Mouse (Mus musculus): ENCODE results near the gene Negr1. TPM values are rescaled to one million over a fixed set of nuclear protein-coding genes. Genes with fewer than 3 reads are reported as not detected.

The Negr1 gene
- polyA plus RNA-seq, 1 experiment from 2014 or later: 5.3 TPM

GRCm38 (mm10) chr3:157193141-157193540 lies 631.5 kb downstream of the Negr1 start:
- WGBS: 81% methylated on average over 3 of the region's 3 CpGs
- Histone ChIP-seq H3K9me3 (replicated peaks; ENCODE audit: control insufficient read depth, low read length) (no peaks in the 10 kb centered on the region), H3K27ac (ENCODE audit: low read length) (no peak overlapping the region), H3K4me1 (ENCODE audit: control insufficient read depth, insufficient read depth, low read length) (peaks cover 4% of the 10 kb centered on the region; the same call in 1 of the 2 replicates), H3K36me3 (ENCODE audit: control insufficient read depth, insufficient read depth, low read length) (no peaks in the 10 kb centered on the region), H3K4me3 (replicated peaks; ENCODE audit: low read length) (no peak overlapping the region), H3K27me3 (ENCODE audit: control insufficient read depth, insufficient read depth, low read length) (no peaks in the 10 kb centered on the region), H3K4me2 (ENCODE audit: low read depth, low read length) (no peak overlapping the region), H3K9ac (ENCODE audit: low read length) (no peak overlapping the region)
- ATAC-seq (ENCODE audit: insufficient read depth, low FRiP score): no peak

DNA sequence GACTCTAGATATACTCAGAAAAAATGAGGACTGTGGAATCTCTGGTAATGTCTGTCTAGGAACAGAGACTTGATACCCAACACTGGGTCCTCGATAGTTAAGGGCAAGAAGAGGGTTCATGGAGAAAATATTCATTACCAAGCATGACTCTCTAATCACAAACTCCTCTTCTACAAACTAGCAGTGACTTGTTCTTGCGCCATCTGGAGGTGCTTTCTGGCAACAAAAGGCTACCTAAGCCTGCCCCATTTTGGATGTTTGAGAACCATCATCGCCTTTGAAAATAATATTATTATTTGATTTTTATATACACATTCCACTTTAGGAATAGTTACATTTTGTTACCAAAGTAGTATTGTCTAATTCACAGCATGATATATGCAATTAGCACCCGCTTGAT lies 637.1 kb downstream of the Negr1 start:
- no peak overlapping the region for H3K9ac ChIP-seq (ENCODE audit: low read length)
- WGBS: 82% methylated on average over 4 of the region's 4 CpGs

GRCm38 (mm10) chr3:157201726-157202125 lies 640.1 kb downstream of the Negr1 start:
- no peaks in the 10 kb centered on the region for H3K4me1 ChIP-seq (ENCODE audit: control insufficient read depth, insufficient read depth, low read length)
- no peak for ATAC-seq (ENCODE audit: insufficient read depth, low FRiP score)
- no peaks in the 10 kb centered on the region for H3K36me3 ChIP-seq (ENCODE audit: control insufficient read depth, insufficient read depth, low read length)
- no peak overlapping the region for H3K9ac ChIP-seq (ENCODE audit: low read length)
- H3K27ac ChIP-seq (ENCODE audit: low read length): no peak overlapping the region
- no peak overlapping the region for H3K4me2 ChIP-seq (ENCODE audit: low read depth, low read length)
- H3K9me3 ChIP-seq (replicated peaks; ENCODE audit: control insufficient read depth, low read length): no peaks in the 10 kb centered on the region
- H3K4me3 ChIP-seq (replicated peaks; ENCODE audit: low read length): no peak overlapping the region
- 91% methylated on average over 2 of the region's 2 CpGs for WGBS
- H3K27me3 ChIP-seq (ENCODE audit: control insufficient read depth, insufficient read depth, low read length): no peaks in the 10 kb centered on the region

More for the DNA sequence above, 637.1 kb downstream of the Negr1 start:
- no peaks in the 10 kb centered on the region for H3K27me3 ChIP-seq (ENCODE audit: control insufficient read depth, insufficient read depth, low read length)
- ATAC-seq (ENCODE audit: insufficient read depth, low FRiP score): no peak
- H3K36me3 ChIP-seq (ENCODE audit: control insufficient read depth, insufficient read depth, low read length): no peaks in the 10 kb centered on the region
- no peak overlapping the region for H3K27ac ChIP-seq (ENCODE audit: low read length)
- H3K4me2 ChIP-seq (ENCODE audit: low read depth, low read length): no peak overlapping the region
- no peaks in the 10 kb centered on the region for H3K9me3 ChIP-seq (replicated peaks; ENCODE audit: control insufficient read depth, low read length)
- no peaks in the 10 kb centered on the region for H3K4me1 ChIP-seq (ENCODE audit: control insufficient read depth, insufficient read depth, low read length)
- H3K4me3 ChIP-seq (replicated peaks; ENCODE audit: low read length): no peak overlapping the region

DNA sequence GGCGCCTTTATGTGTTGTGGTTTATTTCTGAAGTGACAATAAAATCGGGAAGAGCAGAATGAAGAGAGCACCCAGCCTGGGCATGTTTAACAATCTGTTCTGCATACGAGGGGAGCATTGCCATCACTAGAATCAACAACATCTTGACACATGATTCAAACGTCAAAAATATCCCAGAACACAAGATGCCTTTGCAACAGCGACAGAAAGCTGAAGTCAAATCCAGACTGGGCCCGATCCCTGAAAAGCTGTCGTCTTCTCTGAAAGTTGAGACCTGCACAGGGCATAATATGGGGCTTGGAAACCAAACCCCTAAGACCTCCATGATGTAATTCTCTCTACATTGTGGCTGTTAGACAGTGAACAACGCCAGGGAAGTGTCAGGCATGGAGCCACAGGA lies 642.0 kb downstream of the Negr1 start:
- Histone ChIP-seq H3K4me2 (ENCODE audit: low read depth, low read length) (no peak overlapping the region), H3K27ac (ENCODE audit: low read length) (no peak overlapping the region), H3K36me3 (ENCODE audit: control insufficient read depth, insufficient read depth, low read length) (no peaks in the 10 kb centered on the region), H3K4me3 (replicated peaks; ENCODE audit: low read length) (no peak overlapping the region), H3K9ac (ENCODE audit: low read length) (no peak overlapping the region), H3K4me1 (ENCODE audit: control insufficient read depth, insufficient read depth, low read length) (no peaks in the 10 kb centered on the region), H3K9me3 (replicated peaks; ENCODE audit: control insufficient read depth, low read length) (no peaks in the 10 kb centered on the region), H3K27me3 (ENCODE audit: control insufficient read depth, insufficient read depth, low read length) (no peaks in the 10 kb centered on the region)
- ATAC-seq (ENCODE audit: insufficient read depth, low FRiP score): no peak
- 84% methylated on average over 8 of the region's 8 CpGs for WGBS

DNA sequence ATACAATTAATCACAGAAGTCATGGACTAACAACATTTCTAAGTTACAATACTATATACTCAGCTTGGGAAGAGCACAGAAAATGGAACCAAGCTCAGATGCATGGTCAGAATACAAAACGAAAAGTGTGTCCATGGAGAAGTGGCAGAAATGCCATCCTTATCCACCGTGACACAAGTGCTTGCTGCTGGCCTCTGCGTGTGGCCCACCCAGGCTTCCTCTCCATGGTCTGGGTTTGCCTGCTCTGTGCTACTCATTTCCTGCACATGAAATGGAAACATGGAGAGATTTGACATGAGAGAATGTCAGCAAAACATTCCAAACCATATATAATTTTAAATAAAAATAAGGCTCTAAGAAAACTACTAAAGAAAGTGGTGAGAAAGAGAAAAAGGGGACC lies 645.2 kb downstream of the Negr1 start:
- Histone ChIP-seq H3K36me3 (ENCODE audit: control insufficient read depth, insufficient read depth, low read length) (no peaks in the 10 kb centered on the region), H3K9me3 (replicated peaks; ENCODE audit: control insufficient read depth, low read length) (no peaks in the 10 kb centered on the region), H3K9ac (ENCODE audit: low read length) (no peak overlapping the region), H3K27me3 (ENCODE audit: control insufficient read depth, insufficient read depth, low read length) (no peaks in the 10 kb centered on the region), H3K4me2 (ENCODE audit: low read depth, low read length) (no peak overlapping the region), H3K27ac (ENCODE audit: low read length) (no peak overlapping the region), H3K4me3 (replicated peaks; ENCODE audit: low read length) (no peak overlapping the region), H3K4me1 (ENCODE audit: control insufficient read depth, insufficient read depth, low read length) (no peaks in the 10 kb centered on the region)
- 73% methylated on average over 3 of the region's 3 CpGs for WGBS
- ATAC-seq (ENCODE audit: insufficient read depth, low FRiP score): no peak

- Histone ChIP-seq H3K27ac (ENCODE audit: low read length) (no peak overlapping the region), H3K9me3 (replicated peaks; ENCODE audit: control insufficient read depth, low read length) (no peaks in the 10 kb centered on the region), H3K36me3 (ENCODE audit: control insufficient read depth, insufficient read depth, low read length) (no peaks in the 10 kb centered on the region), H3K4me2 (ENCODE audit: low read depth, low read length) (no peak overlapping the region), H3K4me1 (ENCODE audit: control insufficient read depth, insufficient read depth, low read length) (no peaks in the 10 kb centered on the region), H3K9ac (ENCODE audit: low read length) (no peak overlapping the region), H3K27me3 (ENCODE audit: control insufficient read depth, insufficient read depth, low read length) (no peaks in the 10 kb centered on the region), H3K4me3 (replicated peaks; ENCODE audit: low read length) (no peak overlapping the region)
- ATAC-seq (ENCODE audit: insufficient read depth, low FRiP score): no peak
- 31% methylated on average over 1 of the region's 1 CpGs for WGBS
Measured at GRCm38 (mm10) chr3:157208966-157209365, 647.4 kb downstream of the Negr1 start.

DNA sequence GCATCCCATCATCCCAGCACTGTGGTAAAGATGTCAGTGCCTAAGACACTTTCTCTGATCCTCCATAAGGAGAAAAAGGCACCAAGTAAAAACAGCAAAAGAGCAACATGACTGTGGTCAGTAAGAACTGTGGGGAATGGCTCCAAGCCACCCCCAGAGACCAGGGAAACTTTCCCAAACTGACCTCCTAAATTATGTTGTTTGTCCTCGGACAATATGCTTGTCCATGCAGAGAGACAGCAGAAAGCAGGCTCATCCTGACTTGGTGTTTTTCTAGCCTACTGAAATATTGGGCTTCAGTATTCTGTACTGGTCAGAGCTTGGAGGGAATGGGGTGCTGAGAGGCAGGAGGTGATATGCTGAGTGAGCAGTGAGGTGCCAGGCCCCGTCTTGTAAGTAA lies 647.8 kb downstream of the Negr1 start:
- no peak overlapping the region for H3K4me3 ChIP-seq (replicated peaks; ENCODE audit: low read length)
- H3K27me3 ChIP-seq (ENCODE audit: control insufficient read depth, insufficient read depth, low read length): no peaks in the 10 kb centered on the region
- ATAC-seq (ENCODE audit: insufficient read depth, low FRiP score): no peak
- no peaks in the 10 kb centered on the region for H3K4me1 ChIP-seq (ENCODE audit: control insufficient read depth, insufficient read depth, low read length)
- H3K36me3 ChIP-seq (ENCODE audit: control insufficient read depth, insufficient read depth, low read length): no peaks in the 10 kb centered on the region
- WGBS: 80% methylated on average over 2 of the region's 2 CpGs
- no peak overlapping the region for H3K4me2 ChIP-seq (ENCODE audit: low read depth, low read length)
- no peak overlapping the region for H3K9ac ChIP-seq (ENCODE audit: low read length)
- H3K9me3 ChIP-seq (replicated peaks; ENCODE audit: control insufficient read depth, low read length): no peaks in the 10 kb centered on the region
- no peak overlapping the region for H3K27ac ChIP-seq (ENCODE audit: low read length)

DNA sequence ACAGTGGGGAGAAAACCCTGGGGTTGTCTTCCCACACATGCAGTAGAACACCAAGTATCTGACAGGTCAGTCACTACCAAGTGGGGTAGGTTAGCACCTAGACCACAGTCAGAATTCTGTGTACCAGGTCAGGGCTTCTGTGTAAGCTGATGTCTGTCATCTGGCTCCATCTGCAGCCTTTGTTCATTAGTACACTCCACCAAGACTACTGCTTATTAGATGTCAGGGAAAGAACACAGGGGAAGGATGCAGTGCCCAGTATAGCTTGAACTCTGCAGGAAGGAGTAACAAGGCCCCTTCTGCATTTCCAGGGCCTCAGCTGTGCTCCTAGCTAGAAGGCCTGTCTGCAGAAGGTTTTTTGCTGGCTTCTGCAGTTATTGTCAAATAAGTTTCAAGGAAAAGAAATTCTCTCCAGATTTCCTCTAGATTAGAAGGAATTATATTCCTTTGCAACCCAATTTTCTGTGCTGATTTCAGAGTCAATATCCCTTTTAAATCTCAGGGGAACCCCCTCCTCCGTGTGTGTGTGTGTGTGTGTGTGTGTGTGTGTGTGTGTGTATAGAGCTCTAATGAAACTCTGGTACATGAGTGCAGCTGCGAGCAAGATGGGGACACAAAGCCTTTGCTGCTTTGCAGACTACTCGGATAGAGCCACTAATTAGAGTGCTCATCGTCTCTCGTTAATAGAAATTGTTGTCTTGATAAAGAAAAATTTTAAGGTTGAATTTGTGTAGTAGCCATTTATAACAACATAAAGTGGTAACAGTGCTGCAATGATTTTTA lies 654.5 kb downstream of the Negr1 start:
- no peak overlapping the region for H3K4me3 ChIP-seq (replicated peaks; ENCODE audit: low read length)
- no peaks in the 10 kb centered on the region for H3K9me3 ChIP-seq (replicated peaks; ENCODE audit: control insufficient read depth, low read length)
- no peaks in the 10 kb centered on the region for H3K36me3 ChIP-seq (ENCODE audit: control insufficient read depth, insufficient read depth, low read length)
- no peak overlapping the region for H3K27ac ChIP-seq (ENCODE audit: low read length)
- H3K27me3 ChIP-seq (ENCODE audit: control insufficient read depth, insufficient read depth, low read length): no peaks in the 10 kb centered on the region
- H3K4me1 ChIP-seq (ENCODE audit: control insufficient read depth, insufficient read depth, low read length): no peaks in the 10 kb centered on the region
- no peak overlapping the region for H3K9ac ChIP-seq (ENCODE audit: low read length)
- ATAC-seq (ENCODE audit: insufficient read depth, low FRiP score): 0 out of 2 replicates have a peak, but pooled peaks have one; percentile 33
- H3K4me2 ChIP-seq (ENCODE audit: low read depth, low read length): no peak overlapping the region
- WGBS: 62% methylated on average over 5 of the region's 5 CpGs

GRCm38 (mm10) chr3:157217794-157218193 lies 656.2 kb downstream of the Negr1 start:
- Histone ChIP-seq H3K9ac (ENCODE audit: low read length) (no peak overlapping the region), H3K4me2 (ENCODE audit: low read depth, low read length) (no peak overlapping the region), H3K4me3 (replicated peaks; ENCODE audit: low read length) (no peak overlapping the region), H3K4me1 (ENCODE audit: control insufficient read depth, insufficient read depth, low read length) (no peaks in the 10 kb centered on the region), H3K27me3 (ENCODE audit: control insufficient read depth, insufficient read depth, low read length) (no peaks in the 10 kb centered on the region), H3K36me3 (ENCODE audit: control insufficient read depth, insufficient read depth, low read length) (no peaks in the 10 kb centered on the region), H3K27ac (ENCODE audit: low read length) (no peak overlapping the region), H3K9me3 (replicated peaks; ENCODE audit: control insufficient read depth, low read length) (no peaks in the 10 kb centered on the region)
- ATAC-seq (ENCODE audit: insufficient read depth, low FRiP score): no peak
- 52% methylated on average over 2 of the region's 2 CpGs for WGBS
